Mouse (Mus musculus) olfactory bulb, adult 2 months (tissue): ENCODE measurements at regions not wholly inside any gene's neighbourhood (a gene's known extent, or its start where the extent isn't known, plus 50 kb on each side); places are given as distances from the start of the nearest gene placed in this dataset.

Experiments used
- CTCF ChIP-seq: fragments of 200-500 bp; IDR thresholded peaks from 2 replicates; pipeline ENCODE4 v1.5.1; 2012; ENCODE audit warnings: low read depth, mild to moderate bottlenecking, low read length, moderate library complexity; ENCODE audit not compliant: insufficient read depth
- POLR2A ChIP-seq: fragments of 200-500 bp; IDR thresholded peaks from 2 replicates; pipeline ENCODE4 v1.6.1; 2012; ENCODE audit warnings: mild to moderate bottlenecking, low read depth, low read length, moderate library complexity; ENCODE audit not compliant: insufficient read depth

- TF ChIP-seq CTCF: no peak
- TF ChIP-seq POLR2A: no peak
Observed at GRCm38 (mm10) chr14:103421305-103421822, 74.8 kb upstream of the Mycbp2 start.
